Comparison of ENCODE assay signal across 22 mouse cellular contexts in genomic region chr13:17960613-17961012, GRCm38 (mm10).
"Had no signal": no experiment of that assay in that cellular context is flagged by ENCODE, and none has a peak within 500 bp of the region (broad histone marks: within the 10 kb centered on the region; RNA-seq: fewer than 3 reads in every experiment).

No protein-coding gene starts in this region.

- H3K9me3 ChIP-seq: limb, embryonic 10.5 days; limb, embryonic 13.5 days; liver, embryonic 12.5 days; liver, embryonic 15.5 days; neural tube, embryonic 12.5 days; neural tube, embryonic 15.5 days; stomach, embryonic 15.5 days had no signal

- H3K27ac ChIP-seq: kidney, postnatal 0 days; layer of hippocampus, adult 2 months; limb, embryonic 10.5 days; limb, embryonic 13.5 days; liver, embryonic 12.5 days; liver, embryonic 15.5 days; macrophage; neural tube, embryonic 12.5 days; neural tube, embryonic 15.5 days; stomach, embryonic 15.5 days had no signal

- H3K9ac ChIP-seq: limb, embryonic 13.5 days; liver, embryonic 12.5 days; liver, embryonic 15.5 days; neural tube, embryonic 12.5 days; neural tube, embryonic 15.5 days; stomach, embryonic 15.5 days had no signal

- H3K4me3 ChIP-seq: layer of hippocampus, adult 2 months; limb, embryonic 10.5 days; limb, embryonic 13.5 days; liver, embryonic 12.5 days; liver, embryonic 15.5 days; neural tube, embryonic 12.5 days; neural tube, embryonic 15.5 days; stomach, embryonic 15.5 days had no signal

- H3K4me1 ChIP-seq: limb, embryonic 10.5 days; limb, embryonic 13.5 days; liver, embryonic 12.5 days; liver, embryonic 15.5 days; neural tube, embryonic 12.5 days; neural tube, embryonic 15.5 days; stomach, embryonic 15.5 days had no signal

- H3K27me3 ChIP-seq: limb, embryonic 13.5 days; liver, embryonic 15.5 days; neural tube, embryonic 12.5 days; neural tube, embryonic 15.5 days; stomach, embryonic 15.5 days had no signal

- H3K4me2 ChIP-seq: limb, embryonic 13.5 days; liver, embryonic 12.5 days; liver, embryonic 15.5 days; midbrain, embryonic 11.5 days; neural tube, embryonic 12.5 days; neural tube, embryonic 15.5 days; stomach, embryonic 15.5 days had no signal

- ATAC-seq: liver, embryonic 12.5 days had no signal

- DNase-seq: kidney, adult 2 months; kidney, postnatal 25 days; layer of hippocampus, adult 9-11 months; liver; lung, adult 2 months; lung, postnatal 14 days; midbrain, embryonic 14.5 days; right cerebral cortex, adult 18-20 months; right cerebral cortex, postnatal 14 days; right cerebral cortex, postnatal 4 days; thymus, postnatal 25 days had no signal

- H3K36me3 ChIP-seq: limb, embryonic 10.5 days; limb, embryonic 13.5 days; liver, embryonic 12.5 days; liver, embryonic 15.5 days; neural tube, embryonic 12.5 days; neural tube, embryonic 15.5 days; stomach, embryonic 15.5 days had no signal
